Mouse (Mus musculus) common myeloid progenitor, adult 5-6 weeks (primary cell): ENCODE data around the gene Agbl1. TPM values are rescaled to one million over a fixed set of nuclear protein-coding genes. Genes with fewer than 3 reads are reported as not detected.

Experiments
- ATAC-seq: replicated peaks from 2 replicates; pipeline ENCODE4 v1.8.0; 2016; ENCODE audit warnings: low read depth, mild to moderate bottlenecking, moderate TSS enrichment, inconsistent platforms; ENCODE audit not compliant: poor library complexity, severe bottlenecking
- total RNA-seq: library from RNA; stranded (forward); fragments of 200-1000, 187-1606 nt; gene quantifications from 2 replicates; pipeline ENCODE4 v1.2.3, GENCODE M21; 2017

Gene Agbl1
- total RNA-seq, 1 experiment from 2014 or later = not detected

DNA sequence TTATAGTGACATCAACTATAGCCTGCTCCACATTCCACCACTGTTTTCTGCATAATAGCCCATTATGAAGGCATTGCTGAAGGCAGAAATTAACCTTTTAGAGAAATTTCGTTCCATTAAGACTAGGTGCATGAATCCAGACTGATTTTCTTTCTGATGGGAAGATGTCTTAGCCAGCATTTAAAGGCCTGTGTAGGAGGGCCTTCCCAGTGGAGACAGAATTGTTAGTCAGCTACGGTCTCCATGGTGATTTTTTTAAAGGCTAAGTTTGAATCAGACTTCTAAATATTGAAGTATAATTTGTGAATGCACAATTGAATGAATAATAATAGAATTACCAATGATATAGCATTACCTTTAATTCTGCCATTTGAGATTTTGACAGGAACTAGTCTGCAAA, 920.2 kb downstream of the Agbl1 start:
- ATAC-seq = no peak

DNA sequence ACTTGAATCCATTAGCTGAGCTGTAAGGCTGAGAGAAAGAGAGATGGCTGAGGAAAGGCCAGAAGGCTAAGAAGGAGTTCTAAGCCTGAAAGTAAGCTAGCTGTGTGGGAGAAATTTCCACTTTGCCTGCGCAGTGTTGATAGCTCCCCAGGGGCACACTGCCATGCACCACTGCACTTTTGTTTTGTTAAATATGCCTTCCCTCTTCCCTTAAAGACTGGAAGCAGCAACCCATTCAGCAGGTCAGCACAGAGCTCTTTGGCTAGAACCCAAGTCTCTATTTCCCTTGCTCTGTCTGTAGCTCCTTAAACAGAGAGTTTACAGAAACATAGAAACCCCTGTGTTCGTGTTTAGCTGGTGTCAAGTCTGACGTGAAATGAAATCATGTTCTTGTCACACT, 922.7 kb downstream of the Agbl1 start:
- ATAC-seq = no peak

DNA sequence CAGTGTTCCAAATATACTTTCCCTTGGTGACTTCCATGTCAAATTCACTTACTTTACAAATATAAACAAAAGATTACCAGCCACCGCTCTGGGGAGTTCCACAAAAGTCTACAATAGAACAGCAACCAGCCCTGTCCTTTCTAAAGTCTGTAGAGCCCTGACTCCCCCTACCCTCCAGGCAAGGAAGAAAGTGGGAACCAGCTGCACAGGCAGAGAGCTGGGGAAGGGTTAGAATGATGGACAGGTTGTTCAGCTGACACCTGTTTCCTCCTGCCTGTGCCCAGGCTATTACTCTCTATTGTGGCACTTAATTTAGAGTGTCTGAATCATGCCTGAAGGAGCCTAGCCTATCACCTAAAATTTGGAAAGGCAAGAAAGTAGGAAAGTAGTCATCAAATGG, 923.2 kb downstream of the Agbl1 start:
- no peak for ATAC-seq

DNA sequence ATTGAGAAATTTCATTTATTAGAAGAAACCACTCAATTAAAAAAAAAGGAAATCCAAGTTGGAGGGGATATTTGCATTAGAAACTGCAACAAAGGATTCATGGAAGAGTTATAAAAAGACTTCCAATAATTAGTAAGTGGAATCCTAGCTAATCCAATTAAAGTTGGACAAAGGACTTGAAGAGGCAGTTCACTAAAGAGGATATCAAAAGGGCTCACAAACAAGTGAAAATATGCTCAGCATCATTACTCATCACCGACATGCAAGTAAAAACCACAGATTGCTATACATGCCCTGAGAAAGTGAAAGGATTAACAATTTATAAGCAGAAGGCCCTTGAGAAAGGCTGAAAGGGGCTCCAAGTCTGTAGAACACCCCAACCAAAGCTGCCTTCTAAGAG, 935.2 kb downstream of the Agbl1 start:
- ATAC-seq = no peak
